Mouse (Mus musculus) activated CD4-positive, CD25-positive, alpha-beta regulatory T cell, adult 9 weeks (primary cell): Measurements from ENCODE around the gene Diras1. TPM values are rescaled to one million over a fixed set of nuclear protein-coding genes. Genes with fewer than 3 reads are reported as not detected.

ENCODE experiments used
- polyA plus RNA-seq: library from polyadenylated mRNA; unstranded; fragments of 100-300 nt; shearing (Covaris generic); gene quantifications from one replicate; pipeline ENCODE4 v1.2.1, GENCODE M21; 2017

The Diras1 gene
- polyA plus RNA-seq: not detected

GRCm38 (mm10) chr10:81025639-81026275 is at the start of gene Diras1:
Gene Diras1, minus strand, starts transcription at chr10:81025662.

DNA sequence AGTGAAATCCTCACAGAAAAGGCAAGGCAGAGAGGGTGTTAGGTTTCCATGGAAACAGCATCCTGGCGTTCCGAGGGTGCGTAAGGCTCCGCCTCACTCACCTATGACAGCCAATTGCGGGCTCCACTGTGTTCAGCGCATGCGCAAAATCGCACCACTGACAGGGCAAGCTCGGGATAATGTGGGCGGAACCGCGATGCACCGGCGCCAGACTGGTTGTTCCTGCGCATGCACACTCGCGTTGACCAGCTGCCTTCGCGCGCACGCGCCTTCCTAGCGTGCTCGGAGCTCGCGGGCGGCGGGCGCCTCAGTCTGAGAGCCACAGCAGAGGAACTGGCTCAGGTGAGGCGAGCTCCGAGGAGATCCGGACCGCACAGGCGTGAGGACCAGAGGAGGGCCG is 44.4 kb upstream of the Diras1 start, which contains the start of gene Thop1:
Gene Thop1, plus strand, starts transcription at position 200 of the 400 bp plus-strand sequence.

GRCm38 (mm10) chr10:81059603-81060543 is 34.4 kb upstream of the Diras1 start, which contains the start of gene Sgta:
Gene Sgta, minus strand, starts transcription at chr10:81060181.

GRCm38 (mm10) chr10:81036988-81037580 is 11.6 kb upstream of the Diras1 start, which contains the start of gene Slc39a3:
Gene Slc39a3, minus strand, starts transcription at chr10:81037426.

DNA sequence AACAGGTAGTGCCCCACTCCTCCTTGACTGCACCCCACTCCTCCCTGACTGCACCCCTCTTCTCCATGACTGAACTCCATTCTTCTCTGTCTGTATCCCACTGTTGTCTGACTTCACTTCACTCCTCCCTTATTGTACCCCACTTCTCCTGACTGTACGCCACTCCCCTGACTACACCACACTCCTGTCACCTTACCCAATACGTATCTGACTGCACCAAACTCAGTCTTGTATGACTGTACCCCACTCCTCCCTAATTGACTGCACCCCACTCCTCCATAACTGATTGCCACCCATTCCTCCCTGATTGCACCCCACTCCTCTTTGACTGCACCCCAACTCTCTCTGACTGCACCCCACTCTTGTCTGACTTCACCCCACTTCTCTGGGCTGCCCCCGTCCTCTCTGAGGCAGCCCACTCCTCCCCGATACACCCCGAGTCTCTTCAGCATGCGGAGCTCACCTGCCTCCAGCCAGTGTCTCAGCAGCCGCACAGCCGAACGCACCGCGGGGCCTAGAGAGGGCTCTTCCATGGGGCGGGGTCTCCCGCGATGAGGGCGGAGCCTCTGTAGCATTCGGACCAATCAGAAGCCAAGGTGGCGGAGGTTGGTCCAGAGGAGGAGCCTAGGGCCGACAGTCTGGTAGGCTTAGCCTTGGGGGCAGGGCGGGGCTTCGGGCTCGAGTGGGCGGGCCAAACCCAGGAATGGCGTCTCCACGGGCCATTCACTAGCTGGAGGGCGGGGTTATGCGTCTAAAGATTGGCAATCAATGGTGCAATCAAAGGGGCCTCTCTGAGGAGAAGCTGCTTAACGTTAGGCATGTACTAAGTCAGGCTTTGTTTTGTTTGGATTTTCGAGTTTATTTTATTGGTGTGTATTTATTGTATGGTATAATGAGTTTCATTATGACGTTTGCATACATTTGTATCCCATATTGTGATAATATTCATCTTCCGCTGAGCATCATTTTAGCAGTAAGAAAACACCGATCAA is 10.8 kb downstream of the Diras1 start, which contains the start of gene Gng7:
Gene Gng7, minus strand, starts transcription at position 553 of the 992 bp plus-strand sequence.

Other genes with a start within 250 kb of the Diras1 start
- gene Sf3a2, start 227.5 kb downstream of the Diras1 start, polyA plus RNA-seq: 75.0 TPM
- gene Plekhj1, start 227.0 kb downstream of the Diras1 start, polyA plus RNA-seq: 206 TPM
- not detected for gene Amh, start 220.4 kb downstream of the Diras1 start, polyA plus RNA-seq
- gene Jsrp1, start 212.2 kb downstream of the Diras1 start, polyA plus RNA-seq: not detected
- gene Oaz1, start 199.0 kb downstream of the Diras1 start, polyA plus RNA-seq: 2,065 TPM
- not detected for gene Lingo3, start 181.6 kb downstream of the Diras1 start, polyA plus RNA-seq
- 190 TPM for gene Lsm7, start 170.5 kb downstream of the Diras1 start, polyA plus RNA-seq
- gene Sppl2b, start 170.4 kb downstream of the Diras1 start, polyA plus RNA-seq: 41.4 TPM
- gene Tmprss9, start 153.8 kb downstream of the Diras1 start, polyA plus RNA-seq: not detected
- 242 TPM for gene Timm13, start 124.7 kb downstream of the Diras1 start, polyA plus RNA-seq
- gene Lmnb2, start 107.4 kb downstream of the Diras1 start, polyA plus RNA-seq: 16.4 TPM
- 93.9 TPM for gene Gadd45b, start 95.6 kb downstream of the Diras1 start, polyA plus RNA-seq
- gene Gng7, start 10.7 kb downstream of the Diras1 start, polyA plus RNA-seq: 0.09 TPM
- gene Slc39a3, start 11.8 kb upstream of the Diras1 start, polyA plus RNA-seq: 15.1 TPM
- 116 TPM for gene Sgta, start 34.5 kb upstream of the Diras1 start, polyA plus RNA-seq
- 13.1 TPM for gene Thop1, start 44.4 kb upstream of the Diras1 start, polyA plus RNA-seq
- gene Creb3l3, start 73.2 kb upstream of the Diras1 start, polyA plus RNA-seq: not detected
- gene Map2k2, start 80.3 kb upstream of the Diras1 start, polyA plus RNA-seq: 37.8 TPM
- gene Zbtb7a, start 109.6 kb upstream of the Diras1 start, polyA plus RNA-seq: 32.9 TPM
- gene Pias4, start 142.3 kb upstream of the Diras1 start, polyA plus RNA-seq: 43.2 TPM
- gene Eef2, start 151.0 kb upstream of the Diras1 start, polyA plus RNA-seq: 869 TPM
- gene Dapk3, start 157.3 kb upstream of the Diras1 start, polyA plus RNA-seq: 10.4 TPM
- not detected for gene 4930442H23Rik, start 158.2 kb upstream of the Diras1 start, polyA plus RNA-seq
- 0.21 TPM for gene Nmrk2, start 176.4 kb upstream of the Diras1 start, polyA plus RNA-seq
- 11.9 TPM for gene Atcay, start 205.2 kb upstream of the Diras1 start, polyA plus RNA-seq
- gene Zfr2, start 207.5 kb upstream of the Diras1 start, polyA plus RNA-seq: 4.7 TPM
- 128 TPM for gene Matk, start 227.3 kb upstream of the Diras1 start, polyA plus RNA-seq
- gene Mrpl54, start 241.3 kb upstream of the Diras1 start, polyA plus RNA-seq: 129 TPM
- gene Apba3, start 241.3 kb upstream of the Diras1 start, polyA plus RNA-seq: 62.8 TPM